Mouse (Mus musculus) erythroblast, embryonic 14.5 days (primary cell): ENCODE data around the gene Pcsk1n. TPM values are rescaled to one million over a fixed set of nuclear protein-coding genes. Genes with fewer than 3 reads are reported as not detected.
"Not testable (repeated sequence)": the region's sequence is repeated elsewhere in the genome, so short reads cannot be mapped to it uniquely, and the experiment has no call there.

ENCODE experiments used
- H3K27me3 ChIP-seq: 2 replicates; pipeline ENCODE4 v1.6.1; 2012; ENCODE audit warnings: inconsistent platforms; ENCODE audit not compliant: control insufficient read depth
- H3K36me3 ChIP-seq: 2 replicates; pipeline ENCODE4 v1.6.1; 2012; ENCODE audit warnings: mild to moderate bottlenecking, inconsistent platforms; ENCODE audit not compliant: control insufficient read depth
- H3K4me1 ChIP-seq: 2 replicates; pipeline ENCODE4 v1.6.1; 2012; ENCODE audit warnings: inconsistent platforms; ENCODE audit not compliant: control insufficient read depth
- H3K4me3 ChIP-seq: replicated peaks from 2 replicates; pipeline ENCODE3; 2012; ENCODE audit warnings: moderate library complexity, mild to moderate bottlenecking, inconsistent platforms
- H3K9me3 ChIP-seq: 2 replicates; pipeline ENCODE4 v1.6.1; 2012; ENCODE audit warnings: low read length, inconsistent platforms, mixed read lengths; ENCODE audit not compliant: control insufficient read depth
- GATA1 ChIP-seq: IDR thresholded peaks from 2 replicates; pipeline ENCODE4 v1.6.1; 2012; ENCODE audit warnings: low read length, inconsistent platforms, mixed read lengths
- TAL1 ChIP-seq: IDR thresholded peaks from 3 replicates; pipeline ENCODE4 v1.6.1; 2012; ENCODE audit warnings: low read length, inconsistent platforms, mixed read lengths
- polyA plus RNA-seq: library from polyadenylated mRNA; stranded (reverse); fragments of >175 nt; gene quantifications from 2 replicates; pipeline ENCODE4 v1.2.3, GENCODE M21; 2012

Gene Pcsk1n
- polyA plus RNA-seq, 1 experiment: not detected

DNA sequence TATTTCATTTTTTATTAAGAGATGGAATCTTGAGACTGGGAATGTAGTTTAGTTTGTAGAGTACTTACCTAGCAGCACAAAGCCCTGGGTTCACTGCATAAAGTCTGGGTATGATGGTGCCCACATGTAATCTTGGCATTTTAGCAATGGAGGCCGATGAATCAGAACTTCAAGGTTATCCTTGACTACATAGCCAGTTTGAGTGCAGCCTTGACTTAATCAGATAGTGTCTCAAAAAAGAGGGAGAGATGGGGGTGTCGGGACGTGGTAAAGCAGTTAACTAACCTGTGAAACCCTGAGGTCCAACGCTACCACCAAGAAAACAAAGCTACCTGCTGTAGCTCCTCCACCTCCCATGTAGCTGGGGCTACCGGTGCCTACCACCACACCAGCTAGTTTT is 15.2 kb upstream of the Pcsk1n start:
- TF ChIP-seq TAL1 (no peak), GATA1 (no peak)
- peaks cover 4% of the 10 kb centered on the region; the same call in 1 of the 2 replicates for H3K9me3 ChIP-seq
- H3K27me3 ChIP-seq: no peaks in the 10 kb centered on the region
- H3K4me1 ChIP-seq: peaks cover 9% of the 10 kb centered on the region
- H3K4me3 ChIP-seq: no peak overlapping the region
- H3K36me3 ChIP-seq: peaks cover 30% of the 10 kb centered on the region

DNA sequence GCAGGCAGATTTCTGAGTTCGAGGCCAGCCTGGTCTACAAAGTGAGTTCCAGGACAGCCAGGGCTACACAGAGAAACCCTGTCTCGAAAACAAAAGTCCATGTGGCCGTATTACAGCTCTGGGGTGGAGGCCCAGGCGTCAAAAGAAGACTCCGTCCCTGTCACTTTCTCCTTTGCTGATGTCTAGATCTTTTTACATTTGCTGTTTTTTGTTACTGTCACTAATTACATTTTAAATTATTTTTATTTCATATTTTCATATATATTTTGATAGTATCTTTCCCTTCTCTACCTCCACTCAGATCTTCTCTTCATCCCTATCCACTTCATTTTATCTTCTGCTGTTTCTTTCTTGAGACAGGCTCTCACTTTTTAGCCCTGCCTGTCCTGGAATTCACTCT is 11.9 kb upstream of the Pcsk1n start, which contains the start of gene Gm10491:
Gm10491 (minus strand) TSS at position 101 of the 400 bp plus-strand sequence.
- Histone ChIP-seq H3K4me1 (peaks cover 5% of the 10 kb centered on the region), H3K27me3 (no peaks in the 10 kb centered on the region), H3K4me3 (no peak within 1 kb of the TSS), H3K9me3 (peaks cover 4% of the 10 kb centered on the region; the same call in 1 of the 2 replicates), H3K36me3 (peaks cover 27% of the 10 kb centered on the region)
- no peak for TF ChIP-seq TAL1

DNA sequence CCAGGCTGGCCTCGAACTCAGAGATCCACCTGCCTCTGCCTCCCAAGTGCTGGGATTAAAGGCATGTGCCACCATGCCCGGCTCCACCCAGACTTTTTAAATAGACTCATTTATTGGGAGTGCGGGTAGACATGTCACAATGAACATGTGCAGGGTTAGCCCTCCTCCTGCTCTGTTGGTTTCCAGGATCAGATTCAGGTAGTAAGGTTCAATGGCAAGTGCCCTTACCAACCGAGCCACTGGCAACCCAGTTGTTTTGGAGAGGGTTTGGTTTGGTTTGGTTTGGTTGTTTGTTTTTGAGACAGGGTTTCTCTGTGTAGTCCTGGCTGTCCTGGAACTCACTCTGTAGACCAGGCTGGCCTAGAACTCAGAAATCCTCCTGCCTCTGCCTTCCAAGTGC is 10.4 kb upstream of the Pcsk1n start, which contains the start of gene Gm10490:
Gm10490 (plus strand) TSS at position 301 of the 400 bp plus-strand sequence.
- not testable (repeated sequence) for H3K4me1 ChIP-seq, H3K27me3 ChIP-seq, H3K4me3 ChIP-seq

DNA sequence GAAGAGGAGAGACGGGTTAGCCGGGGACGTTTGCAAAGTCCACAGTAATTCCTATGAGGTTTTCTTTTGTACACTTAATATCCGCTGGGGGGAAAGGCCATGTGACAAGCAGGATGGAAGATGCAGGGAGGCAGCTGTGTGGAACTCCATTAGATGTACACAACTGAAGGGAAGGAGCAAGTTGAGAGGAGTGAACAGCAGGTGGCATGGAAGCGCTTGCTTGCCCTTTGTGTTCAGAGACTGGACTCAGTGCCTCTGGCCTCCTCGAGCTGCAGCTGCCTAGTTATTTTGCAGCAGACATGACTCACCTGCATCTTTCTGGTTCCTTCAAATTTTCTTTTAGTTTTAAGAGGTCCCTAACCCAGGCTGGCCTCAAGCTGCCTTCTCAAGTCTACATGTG is 9.1 kb upstream of the Pcsk1n start:
- H3K36me3 ChIP-seq: peaks cover 15% of the 10 kb centered on the region
- H3K9me3 ChIP-seq: peaks cover 4% of the 10 kb centered on the region; the same call in 1 of the 2 replicates
- peaks cover 5% of the 10 kb centered on the region for H3K4me1 ChIP-seq
- no peak for TF ChIP-seq GATA1
- TF ChIP-seq TAL1: no peak
- H3K4me3 ChIP-seq: no peak overlapping the region
- no peaks in the 10 kb centered on the region for H3K27me3 ChIP-seq

More for the DNA sequence above, 10.4 kb upstream of the Pcsk1n start, which contains the start of gene Gm10490:
- peaks cover 20% of the 10 kb centered on the region for H3K36me3 ChIP-seq
- H3K9me3 ChIP-seq: not testable (repeated sequence)

DNA sequence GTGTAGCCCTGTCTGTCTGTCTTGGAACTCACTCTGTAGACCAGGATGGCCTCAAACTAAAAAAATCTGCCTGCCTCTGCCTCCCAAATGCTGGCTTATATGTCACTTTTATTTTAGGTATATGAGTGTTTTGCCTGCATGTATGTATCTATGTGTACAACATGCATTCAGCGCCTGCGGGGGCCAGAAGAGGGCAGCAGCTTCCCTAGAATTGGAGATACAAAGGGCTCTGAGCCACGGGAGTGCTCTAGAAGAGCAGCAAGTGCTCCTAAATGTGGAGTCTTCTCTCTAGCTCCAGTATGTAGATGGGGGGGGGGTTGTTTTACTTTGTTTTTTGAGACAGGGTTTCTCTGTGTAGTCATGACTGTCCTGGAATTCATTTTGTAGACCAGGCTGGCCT is 4.0 kb upstream of the Pcsk1n start:
- not testable (repeated sequence) for H3K4me1 ChIP-seq, H3K36me3 ChIP-seq, H3K4me3 ChIP-seq, H3K9me3 ChIP-seq
- H3K27me3 ChIP-seq: peaks cover 27% of the 10 kb centered on the region

DNA sequence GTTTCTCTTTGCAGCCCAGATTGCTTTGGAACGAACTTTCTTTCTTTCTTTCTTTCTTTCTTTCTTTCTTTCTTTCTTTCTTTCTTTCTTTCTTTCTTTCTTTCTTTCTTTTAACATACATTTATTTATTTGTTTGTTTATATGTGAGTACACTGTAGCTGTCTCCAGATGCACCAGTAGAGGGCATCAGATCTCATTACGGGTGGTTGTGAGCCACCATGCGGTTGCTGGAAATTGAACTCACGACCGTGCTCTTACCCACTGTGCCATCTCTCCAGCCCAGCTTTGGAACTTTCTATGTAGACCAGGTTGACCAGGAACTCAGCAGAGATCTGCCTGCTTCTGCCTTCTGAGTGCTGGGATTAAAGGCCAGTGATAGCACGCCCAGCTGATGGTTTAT is 1.7 kb upstream of the Pcsk1n start:
- H3K4me3 ChIP-seq, H3K36me3 ChIP-seq, H3K4me1 ChIP-seq: not testable (repeated sequence)
- peaks cover 11% of the 10 kb centered on the region for H3K9me3 ChIP-seq
- H3K27me3 ChIP-seq: peaks cover 49% of the 10 kb centered on the region

DNA sequence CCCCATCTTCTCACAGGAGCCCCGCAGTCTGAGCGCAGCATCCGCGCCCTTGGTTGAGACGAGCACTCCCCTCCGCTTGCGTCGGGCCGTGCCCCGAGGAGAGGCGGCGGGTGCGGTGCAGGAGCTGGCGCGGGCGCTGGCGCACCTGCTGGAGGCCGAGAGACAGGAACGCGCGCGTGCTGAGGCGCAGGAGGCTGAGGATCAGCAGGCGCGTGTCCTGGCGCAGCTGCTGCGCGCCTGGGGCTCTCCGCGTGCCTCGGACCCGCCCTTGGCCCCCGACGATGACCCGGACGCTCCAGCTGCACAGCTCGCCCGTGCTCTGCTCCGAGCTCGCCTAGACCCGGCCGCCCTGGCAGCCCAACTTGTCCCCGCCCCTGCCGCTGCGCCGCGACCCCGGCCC is 2.4 kb downstream of the Pcsk1n start:
- no peak for TF ChIP-seq GATA1
- TF ChIP-seq TAL1: no peak
- Histone ChIP-seq H3K27me3 (peaks cover 90% of the 10 kb centered on the region), H3K4me3 (no peak overlapping the region)

DNA sequence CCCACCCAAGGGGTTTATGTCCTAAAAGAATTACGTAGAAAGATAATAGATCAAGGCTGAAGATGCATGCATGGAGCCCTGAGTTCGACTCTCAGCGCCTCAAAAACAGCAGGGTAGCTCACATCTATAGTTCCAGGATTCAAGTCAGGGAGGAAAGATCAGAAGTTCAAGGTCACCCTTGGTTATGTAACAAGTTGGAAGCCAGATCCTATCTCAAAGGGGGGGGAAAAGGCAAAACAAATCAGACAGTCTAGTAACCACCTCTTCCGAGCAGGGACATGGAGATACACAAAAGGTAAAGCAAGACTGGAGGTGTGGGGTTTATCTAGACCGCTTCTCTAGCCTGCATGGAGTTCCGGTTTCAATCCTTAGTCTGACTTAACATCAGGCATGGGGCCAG is 6.6 kb downstream of the Pcsk1n start:
- Histone ChIP-seq H3K36me3 (peaks cover 5% of the 10 kb centered on the region), H3K9me3 (peaks cover 21% of the 10 kb centered on the region), H3K4me1 (no peaks in the 10 kb centered on the region), H3K27me3 (peaks cover 89% of the 10 kb centered on the region), H3K4me3 (no peak overlapping the region)
- TF ChIP-seq TAL1: no peak
- no peak for TF ChIP-seq GATA1

More for the DNA sequence above, 2.4 kb downstream of the Pcsk1n start:
- Histone ChIP-seq H3K9me3 (peaks cover 13% of the 10 kb centered on the region), H3K36me3 (no peaks in the 10 kb centered on the region), H3K4me1 (no peaks in the 10 kb centered on the region)

DNA sequence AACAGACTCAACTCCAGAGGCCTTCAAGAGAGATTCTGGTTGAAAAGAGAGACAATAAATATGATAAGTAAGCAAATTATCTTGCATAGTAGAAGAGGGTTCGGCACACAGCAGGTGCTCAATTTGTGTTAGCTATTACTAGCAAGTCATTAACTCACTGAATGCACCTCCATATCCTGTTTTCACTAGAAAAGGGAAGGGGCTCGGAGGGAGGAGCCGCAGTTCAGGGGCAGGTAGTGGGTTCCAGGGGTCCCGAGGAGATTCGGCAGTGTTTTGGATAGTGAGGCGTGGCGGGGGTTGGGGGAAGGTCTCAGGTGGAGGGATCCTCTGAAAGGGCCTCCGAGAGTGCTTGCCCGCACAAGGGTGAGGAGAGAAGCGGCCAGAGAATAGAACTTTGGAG is 7.5 kb downstream of the Pcsk1n start:
- peaks cover 5% of the 10 kb centered on the region for H3K36me3 ChIP-seq
- peaks cover 19% of the 10 kb centered on the region for H3K9me3 ChIP-seq
- no peak overlapping the region for H3K4me3 ChIP-seq
- TF ChIP-seq GATA1 (no peak), TAL1 (no peak)
- H3K27me3 ChIP-seq: peaks cover 81% of the 10 kb centered on the region
- no peaks in the 10 kb centered on the region for H3K4me1 ChIP-seq

DNA sequence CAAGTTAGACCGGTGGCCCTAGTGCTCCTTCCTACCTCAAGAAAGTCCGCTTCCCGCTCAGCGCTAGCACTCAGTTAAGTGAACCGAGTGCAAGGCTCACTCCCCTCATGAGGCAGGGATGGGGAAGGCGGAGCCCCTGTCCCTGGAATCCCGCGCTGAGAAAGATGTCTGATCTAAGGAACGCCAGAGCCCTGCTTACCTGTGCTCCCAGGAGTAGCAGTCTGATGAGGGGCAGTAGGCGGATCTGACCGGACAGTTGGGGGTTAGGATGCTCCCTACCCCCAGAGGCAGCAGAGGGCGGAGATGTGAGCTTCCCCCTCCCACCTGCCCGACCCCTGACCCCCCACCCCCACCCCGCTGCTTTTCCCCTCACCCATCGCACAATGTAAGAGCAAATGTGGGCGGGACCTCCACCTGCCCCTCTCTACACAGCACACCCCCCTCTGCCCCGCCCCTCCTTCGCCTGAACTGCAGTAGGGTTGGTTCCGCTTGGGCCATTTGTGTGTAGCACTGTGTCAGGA is 8.7 kb downstream of the Pcsk1n start, which contains the start of gene Eras:
Eras (minus strand) TSS at position 338 of the 521 bp plus-strand sequence.
- no peak for TF ChIP-seq TAL1
- no peak for TF ChIP-seq GATA1
- Histone ChIP-seq H3K4me1 (no peaks in the 10 kb centered on the region), H3K27me3 (peaks cover 68% of the 10 kb centered on the region), H3K9me3 (peaks cover 10% of the 10 kb centered on the region), H3K36me3 (peaks cover 8% of the 10 kb centered on the region), H3K4me3 (no peak within 1 kb of the TSS)
